Mouse (Mus musculus) thymus, adult 2 months (tissue): Measurements from ENCODE around the gene Zbtb7a.

Source experiments
- CTCF ChIP-seq: fragments of 200-500 bp; IDR thresholded peaks from 2 replicates; pipeline ENCODE4 v1.5.1; 2012; ENCODE audit warnings: mild to moderate bottlenecking, control low read depth, low read length, moderate library complexity, borderline replicate concordance; ENCODE audit not compliant: control insufficient read depth, poor library complexity, insufficient read depth; ENCODE audit errors: extremely low read depth
- POLR2A ChIP-seq: fragments of 200-500 bp; IDR thresholded peaks from 2 replicates; pipeline ENCODE4 v1.6.1; 2012; ENCODE audit warnings: mild to moderate bottlenecking, low read length, control low read depth, moderate library complexity; ENCODE audit not compliant: control insufficient read depth, poor library complexity, insufficient read depth; ENCODE audit errors: extremely low read depth

DNA sequence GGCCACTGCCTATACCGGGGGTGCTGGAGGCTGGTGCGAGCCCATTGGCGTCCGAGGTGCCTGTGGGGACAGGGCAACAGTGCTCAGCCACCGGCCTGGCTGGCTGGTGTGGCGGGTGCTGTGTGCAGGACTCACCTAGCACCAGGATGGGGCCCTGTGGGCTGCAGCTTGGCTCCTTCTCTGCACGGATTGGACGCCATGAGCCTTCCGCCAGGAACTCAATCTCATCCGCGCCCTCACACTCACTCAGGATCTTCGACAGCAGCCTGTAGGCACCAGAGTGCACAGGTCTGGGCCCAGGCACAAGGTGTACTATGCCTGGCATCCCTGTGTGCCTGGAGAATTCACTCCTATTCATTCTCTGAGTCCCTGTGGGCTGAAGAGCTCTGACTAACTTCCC is 19.3 kb downstream of the Zbtb7a start:
- no peak for TF ChIP-seq CTCF
- no peak for TF ChIP-seq POLR2A
